Mouse (Mus musculus) C2C12 (cell line): ENCODE data around the gene Iqsec1. TPM values are rescaled to one million over a fixed set of nuclear protein-coding genes. Genes with fewer than 3 reads are reported as not detected.

Experiments
- H3K27me3 ChIP-seq: one replicate; pipeline ENCODE4 v1.6.1; 2011; ENCODE audit not compliant: control insufficient read depth, insufficient read depth, insufficient read length
- H3K36me3 ChIP-seq: one replicate; pipeline ENCODE4 v1.6.1; 2011; ENCODE audit not compliant: control insufficient read depth, insufficient read depth
- H3K4me3 ChIP-seq: one replicate; pipeline ENCODE4 v1.5.1; 2011; ENCODE audit warnings: mild to moderate bottlenecking, control low read depth; ENCODE audit not compliant: poor library complexity, insufficient read depth, severe bottlenecking
- H3K79me2 ChIP-seq: one replicate; pipeline ENCODE4 v1.6.1; 2011; ENCODE audit not compliant: control insufficient read depth, insufficient read depth
- H3K79me3 ChIP-seq: one replicate; pipeline ENCODE4 v1.6.1; 2011; ENCODE audit warnings: low read depth, control low read depth
- H3ac ChIP-seq: one replicate; pipeline ENCODE3; 2011; ENCODE audit warnings: low read depth; ENCODE audit not compliant: control insufficient read depth, insufficient read length
- CEBPB ChIP-seq: IDR thresholded peaks from one replicate; pipeline ENCODE4 v1.6.1; 2011; ENCODE audit warnings: low read depth, mild to moderate bottlenecking, control low read depth, moderate library complexity
- CTCF ChIP-seq: IDR thresholded peaks from one replicate; pipeline ENCODE4 v1.5.1; 2011; ENCODE audit not compliant: control insufficient read depth, insufficient read depth, insufficient read length
- FOSL1 ChIP-seq: IDR thresholded peaks from one replicate; pipeline ENCODE4 v1.8.0; 2011; ENCODE audit warnings: mild to moderate bottlenecking, low read length; ENCODE audit not compliant: poor library complexity, insufficient read depth, severe bottlenecking
- MAX ChIP-seq: IDR thresholded peaks from one replicate; pipeline ENCODE4 v1.6.1; 2011; ENCODE audit warnings: mild to moderate bottlenecking, control low read depth
- MYOD1 ChIP-seq: IDR thresholded peaks from one replicate; pipeline ENCODE4 v1.6.1; 2011; ENCODE audit warnings: low read depth; ENCODE audit not compliant: control insufficient read depth, insufficient read length
- MYOG ChIP-seq: IDR thresholded peaks from one replicate; pipeline ENCODE4 v1.6.1; 2011; ENCODE audit not compliant: control insufficient read depth, insufficient read length; ENCODE audit errors: extremely low read depth
- USF1 ChIP-seq: IDR thresholded peaks from one replicate; pipeline ENCODE4 v1.6.1; 2011; ENCODE audit warnings: low read depth, mild to moderate bottlenecking, control low read depth, moderate library complexity
- polyA plus RNA-seq: library from polyadenylated mRNA; unstranded; fragments of >200 nt; fragmentation: generic; extraction: Trizol; gene quantifications from one replicate; pipeline ENCODE4 v1.2.1, GENCODE M21; 2012; ENCODE audit warnings: missing spikeins

Gene Iqsec1
- polyA plus RNA-seq, 1 experiment, result 20.6 TPM

GRCm38 (mm10) chr6:90802058-90802457 is 186.4 kb downstream of the Iqsec1 start:
- H3K4me3 ChIP-seq, result no peak overlapping the region
- H3K79me3 ChIP-seq, result no peaks in the 10 kb centered on the region
- H3ac ChIP-seq, result no peak overlapping the region
- no peaks in the 10 kb centered on the region for H3K79me2 ChIP-seq
- no peak for TF ChIP-seq CEBPB
- TF ChIP-seq CTCF, result no peak
- TF ChIP-seq FOSL1, result no peak
- no peak for TF ChIP-seq MAX
- no peak for TF ChIP-seq USF1
- TF ChIP-seq MYOD1, result no peak
- no peak for TF ChIP-seq MYOG
- H3K36me3 ChIP-seq, result no peaks in the 10 kb centered on the region
- H3K27me3 ChIP-seq, result peaks cover 4% of the 10 kb centered on the region

- H3ac ChIP-seq, result no peak overlapping the region
- no peaks in the 10 kb centered on the region for H3K36me3 ChIP-seq
- no peaks in the 10 kb centered on the region for H3K79me3 ChIP-seq
- H3K79me2 ChIP-seq, result no peaks in the 10 kb centered on the region
- TF ChIP-seq MYOD1 (no peak), USF1 (no peak), MAX (no peak), MYOG (no peak), CEBPB (no peak), CTCF (no peak), FOSL1 (no peak)
- H3K27me3 ChIP-seq, result no peaks in the 10 kb centered on the region
- no peak overlapping the region for H3K4me3 ChIP-seq
Observed at GRCm38 (mm10) chr6:90800825-90801224, 187.7 kb downstream of the Iqsec1 start.

- TF ChIP-seq MYOG, result no peak
- no peak for TF ChIP-seq USF1
- no peak for TF ChIP-seq CTCF
- TF ChIP-seq CEBPB, result no peak
- TF ChIP-seq MYOD1, result no peak
- no peak for TF ChIP-seq FOSL1
- TF ChIP-seq MAX, result no peak
- H3K79me2 ChIP-seq, result no peaks in the 10 kb centered on the region
- H3K4me3 ChIP-seq, result no peak overlapping the region
- no peak overlapping the region for H3ac ChIP-seq
- H3K36me3 ChIP-seq, result no peaks in the 10 kb centered on the region
- H3K27me3 ChIP-seq, result no peaks in the 10 kb centered on the region
- no peaks in the 10 kb centered on the region for H3K79me3 ChIP-seq
Observed at GRCm38 (mm10) chr6:90799116-90799515, 189.4 kb downstream of the Iqsec1 start.

GRCm38 (mm10) chr6:90798201-90798600 is 190.3 kb downstream of the Iqsec1 start:
- TF ChIP-seq FOSL1, result no peak
- TF ChIP-seq MAX, result no peak
- TF ChIP-seq MYOG, result no peak
- no peak for TF ChIP-seq CEBPB
- TF ChIP-seq CTCF, result no peak
- no peak for TF ChIP-seq USF1
- no peak for TF ChIP-seq MYOD1
- no peak overlapping the region for H3ac ChIP-seq
- H3K4me3 ChIP-seq, result no peak overlapping the region
- H3K36me3 ChIP-seq, result no peaks in the 10 kb centered on the region
- H3K79me3 ChIP-seq, result no peaks in the 10 kb centered on the region
- H3K27me3 ChIP-seq, result no peaks in the 10 kb centered on the region
- no peaks in the 10 kb centered on the region for H3K79me2 ChIP-seq

- H3K79me2 ChIP-seq, result no peaks in the 10 kb centered on the region
- no peak for TF ChIP-seq CTCF
- no peak for TF ChIP-seq USF1
- no peak for TF ChIP-seq MYOG
- no peak for TF ChIP-seq CEBPB
- no peak for TF ChIP-seq MAX
- TF ChIP-seq FOSL1, result no peak
- no peak for TF ChIP-seq MYOD1
- no peaks in the 10 kb centered on the region for H3K36me3 ChIP-seq
- no peaks in the 10 kb centered on the region for H3K79me3 ChIP-seq
- H3ac ChIP-seq, result no peak overlapping the region
- H3K27me3 ChIP-seq, result no peaks in the 10 kb centered on the region
- H3K4me3 ChIP-seq, result no peak overlapping the region
Observed at GRCm38 (mm10) chr6:90796902-90797596, 191.4 kb downstream of the Iqsec1 start.
